Mouse (Mus musculus): ENCODE data around the gene Bet1l. TPM values are rescaled to one million over a fixed set of nuclear protein-coding genes. Genes with fewer than 3 reads are reported as not detected.
"Not testable (repeated sequence)": the region's sequence is repeated elsewhere in the genome, so short reads cannot be mapped to it uniquely, and the experiment has no call there.

The Bet1l gene
- total RNA-seq (2022) = 10 to 100 TPM; 24.8 to 28.6 (median 26.2) TPM

DNA sequence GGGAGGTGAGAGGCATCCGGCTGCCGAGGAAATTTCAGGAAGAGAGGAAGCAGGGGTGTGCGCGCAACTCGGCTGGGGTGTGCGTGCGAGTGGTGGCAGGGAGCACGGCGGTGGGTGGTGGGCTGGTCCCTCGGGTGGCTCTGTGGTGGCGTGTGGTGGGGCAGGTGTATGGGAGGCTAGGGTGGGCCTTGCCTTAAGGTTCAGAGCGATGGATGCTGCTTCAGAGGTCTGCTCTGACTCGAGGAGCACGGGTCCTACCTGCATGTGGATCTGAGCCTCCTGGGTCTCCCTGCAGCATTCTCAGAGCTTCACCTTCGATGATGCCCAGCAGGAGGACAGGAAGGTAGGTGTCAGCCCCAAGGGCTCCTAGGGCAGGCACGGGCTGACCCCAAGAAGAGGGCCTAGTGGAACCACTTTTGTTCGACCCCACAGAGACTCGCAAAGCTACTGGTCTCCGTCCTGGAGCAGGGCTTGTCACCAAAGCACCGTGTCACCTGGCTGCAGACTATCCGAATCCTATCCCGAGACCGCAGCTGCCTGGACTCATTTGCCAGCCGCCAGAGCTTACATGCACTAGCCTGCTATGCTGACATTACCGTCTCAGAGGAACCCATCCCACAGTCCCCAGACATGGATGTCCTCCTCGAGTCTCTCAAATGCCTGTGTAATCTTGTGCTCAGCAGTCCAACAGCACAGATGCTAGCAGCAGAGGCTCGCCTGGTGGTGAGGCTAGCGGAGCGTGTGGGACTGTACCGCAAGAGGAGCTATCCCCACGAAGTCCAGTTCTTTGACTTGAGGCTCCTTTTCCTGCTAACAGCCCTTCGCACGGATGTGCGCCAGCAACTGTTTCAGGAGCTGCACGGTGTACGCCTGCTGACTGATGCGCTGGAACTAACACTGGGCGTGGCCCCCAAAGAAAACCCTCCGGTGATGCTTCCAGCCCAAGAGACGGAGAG lies at the start of gene Bet1l:
Gene Bet1l (minus strand): TSS at position 28 of the 956 bp plus-strand sequence.
- DNase-seq (ENCODE audit: low spot score in 2 of 2) = no peak

DNA sequence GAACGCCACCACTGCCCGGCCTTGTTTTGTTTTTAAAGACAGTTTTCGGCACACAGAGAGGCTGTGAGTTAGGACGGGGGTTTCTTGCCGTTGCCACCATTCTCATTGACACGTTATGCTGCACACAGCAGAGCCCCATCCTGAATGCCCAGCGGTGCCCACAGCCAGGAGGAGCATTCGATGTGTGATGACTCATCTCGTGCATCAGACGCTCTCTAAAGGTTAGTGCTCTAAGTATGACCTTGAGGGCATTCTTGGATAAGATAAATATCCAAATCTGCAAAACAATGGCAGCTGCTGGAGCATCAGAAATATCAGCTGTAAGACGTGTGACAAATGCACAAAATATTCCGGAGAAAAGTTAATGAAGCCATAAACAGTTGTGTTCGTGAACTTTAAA lies 49.8 kb upstream of the Bet1l start:
- no peak for DNase-seq (ENCODE audit: low spot score in 2 of 2)

DNA sequence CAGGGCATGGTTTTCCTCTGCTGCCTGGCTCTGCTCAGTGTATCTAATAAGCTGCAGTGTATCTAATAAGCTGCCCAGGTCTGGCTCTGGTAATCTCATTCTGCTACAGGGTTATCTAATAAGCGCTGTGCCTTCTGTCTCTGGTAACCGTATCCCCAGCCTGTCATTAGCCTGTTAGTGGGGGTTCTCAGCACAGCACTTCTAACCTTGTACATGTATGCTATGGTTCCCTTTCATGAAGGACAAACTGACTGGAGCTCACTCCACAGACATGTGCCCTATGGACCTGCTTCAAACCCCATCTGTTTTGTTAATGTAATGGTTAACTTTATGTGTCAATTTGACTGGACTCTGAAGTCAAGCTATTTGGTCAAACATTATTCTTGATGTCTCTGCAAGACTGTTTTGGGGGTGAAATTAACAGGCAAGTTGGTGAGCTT lies 48.3 kb upstream of the Bet1l start:
- no peak for DNase-seq (ENCODE audit: low spot score in 2 of 2)

DNA sequence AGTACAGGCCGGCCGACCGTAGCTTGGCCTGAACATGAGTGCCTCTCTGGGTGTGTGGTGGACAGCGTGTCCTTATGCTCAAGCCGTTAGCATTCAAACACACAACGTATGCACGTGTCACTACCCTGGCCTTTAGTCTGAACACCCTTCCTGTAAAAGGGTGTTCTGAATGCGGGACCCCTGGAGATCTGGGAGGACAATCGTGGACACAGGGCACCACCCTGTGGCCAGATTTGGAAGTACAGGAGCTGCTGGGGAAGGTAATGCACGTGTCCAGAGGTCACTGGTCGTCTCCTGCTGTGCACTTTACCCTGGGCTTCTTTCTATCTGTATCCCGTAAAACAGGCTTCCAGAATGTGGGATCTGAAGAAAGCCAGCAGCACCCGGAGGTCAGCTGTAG lies 45.8 kb upstream of the Bet1l start:
- peak in 1 of 2 experiments; percentile 76 for DNase-seq (ENCODE audit: low spot score in 2 of 2)

DNA sequence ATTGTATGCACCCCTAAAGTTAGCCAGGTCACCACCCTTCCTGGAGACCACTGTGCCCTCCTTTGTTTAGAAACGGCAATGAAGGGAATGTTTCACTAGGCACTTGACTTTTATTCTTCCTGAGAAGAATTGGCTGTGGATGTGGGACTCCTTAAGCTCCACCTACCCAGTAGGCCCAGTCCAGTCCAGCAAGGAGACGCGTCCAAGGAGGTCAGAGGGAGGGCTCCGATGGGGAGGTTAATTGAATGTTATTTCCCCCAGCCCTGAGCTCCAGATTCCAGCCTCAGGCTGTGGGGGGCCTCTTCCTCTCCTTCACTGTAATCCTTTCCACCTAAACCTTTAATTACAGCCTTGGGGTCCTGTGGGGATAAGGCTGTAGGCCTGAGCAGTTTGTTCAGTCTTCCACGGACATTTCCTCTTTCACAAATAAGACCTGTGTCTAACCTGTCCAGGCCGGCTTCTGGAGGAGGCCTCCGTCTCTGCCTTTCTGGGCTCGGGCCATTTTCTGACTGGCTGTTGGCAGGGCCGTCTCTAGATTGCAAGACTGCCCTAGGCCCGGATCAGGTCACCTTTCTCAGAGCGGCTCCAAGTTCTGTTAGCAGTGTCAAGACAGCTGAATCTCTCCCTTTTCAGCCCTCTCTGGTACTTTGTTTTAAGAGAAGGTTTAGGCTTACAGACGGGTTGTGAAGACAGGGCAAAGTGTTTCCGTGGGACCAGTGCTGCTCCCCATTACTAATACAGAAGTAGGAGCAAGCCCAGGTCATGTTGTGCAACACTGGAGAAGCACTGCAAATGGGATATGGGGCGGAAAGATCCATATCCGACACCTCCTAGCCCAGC lies 44.9 kb upstream of the Bet1l start:
- DNase-seq (ENCODE audit: low spot score in 2 of 2) = no peak

DNA sequence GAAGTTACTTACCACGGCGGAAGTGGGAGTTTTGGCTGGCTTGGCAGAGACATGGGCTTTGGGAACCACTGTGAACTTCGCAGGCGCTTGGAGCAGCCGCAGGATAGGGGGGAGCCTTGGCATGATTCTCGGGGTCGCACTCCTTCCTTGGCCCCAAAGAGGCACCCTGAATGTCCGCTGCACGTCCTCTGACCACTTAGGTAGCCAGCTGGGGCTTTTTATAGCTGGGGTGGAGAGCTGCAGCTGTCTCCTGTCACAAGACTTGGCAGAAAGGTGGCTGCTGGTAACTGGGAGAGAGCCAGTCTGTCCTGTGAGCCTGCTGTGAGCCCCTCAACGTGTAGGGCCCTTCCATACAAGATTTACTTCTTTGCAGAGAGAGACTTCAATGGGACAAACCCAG lies 42.8 kb upstream of the Bet1l start, which contains the start of gene Cox8b:
Gene Cox8b (minus strand): TSS at position 227 of the 400 bp plus-strand sequence.
- DNase-seq (ENCODE audit: low spot score in 2 of 2) = no peak

DNA sequence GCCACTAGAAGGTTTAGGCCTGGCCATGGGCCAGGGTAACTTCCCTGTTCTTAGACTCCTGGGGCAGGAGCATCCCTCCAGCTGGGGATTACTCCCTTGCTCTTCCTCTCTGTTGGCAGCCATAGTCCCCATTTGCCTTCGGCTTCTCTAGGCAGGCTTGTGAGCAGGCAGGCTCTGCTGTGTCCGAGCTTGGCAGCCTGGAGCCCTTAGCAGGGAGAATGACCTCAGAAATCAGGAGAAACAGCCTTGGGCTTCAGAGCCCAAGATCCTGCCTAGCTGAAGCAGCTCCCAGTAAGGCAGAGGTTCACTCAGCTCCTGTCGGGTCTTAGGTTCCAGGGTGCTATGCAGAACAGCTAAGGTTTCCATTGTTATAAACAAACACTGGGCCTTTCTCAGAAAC lies 41.7 kb upstream of the Bet1l start:
- DNase-seq (ENCODE audit: low spot score in 2 of 2) = no peak

DNA sequence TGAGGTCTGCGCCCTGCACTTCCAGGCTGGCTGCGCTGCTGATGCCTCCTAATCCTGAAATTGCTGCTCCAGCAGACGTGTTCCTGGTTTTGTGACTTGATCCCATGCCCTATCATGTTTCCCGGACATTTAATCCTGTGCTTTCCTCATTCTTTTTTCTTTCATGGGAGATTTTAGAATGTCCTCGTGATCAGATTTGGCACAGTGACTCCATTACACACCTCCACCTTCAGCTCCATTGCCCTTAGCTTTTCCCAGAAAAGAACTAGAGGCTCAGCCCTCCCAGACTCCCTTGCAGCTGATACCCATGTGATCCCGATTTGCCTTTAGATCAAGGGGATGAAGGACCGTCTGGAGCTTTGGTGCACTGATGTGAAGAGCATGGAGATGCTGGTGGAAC lies 40.5 kb upstream of the Bet1l start:
- DNase-seq (ENCODE audit: low spot score in 2 of 2) = no peak

DNA sequence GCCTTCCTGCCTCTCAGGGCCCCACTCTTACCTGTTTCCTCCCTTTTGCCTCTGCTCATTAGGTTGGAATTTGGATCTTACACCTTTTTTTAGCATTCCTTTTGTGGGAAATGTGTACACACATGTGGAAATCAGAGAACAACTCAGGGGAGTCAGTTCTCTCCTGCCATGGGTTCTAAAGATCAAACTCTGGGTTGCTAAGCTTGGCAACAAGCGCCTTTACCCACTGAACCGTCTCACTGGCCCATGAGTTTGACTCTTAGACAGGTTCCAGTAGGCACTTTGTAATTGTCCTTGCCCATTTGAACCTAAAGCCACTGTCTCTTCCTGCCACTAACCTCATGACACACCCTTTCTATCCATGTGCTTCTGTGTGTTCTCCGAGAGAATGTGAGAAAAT lies 37.2 kb upstream of the Bet1l start:
- no peak for DNase-seq (ENCODE audit: low spot score in 2 of 2)

DNA sequence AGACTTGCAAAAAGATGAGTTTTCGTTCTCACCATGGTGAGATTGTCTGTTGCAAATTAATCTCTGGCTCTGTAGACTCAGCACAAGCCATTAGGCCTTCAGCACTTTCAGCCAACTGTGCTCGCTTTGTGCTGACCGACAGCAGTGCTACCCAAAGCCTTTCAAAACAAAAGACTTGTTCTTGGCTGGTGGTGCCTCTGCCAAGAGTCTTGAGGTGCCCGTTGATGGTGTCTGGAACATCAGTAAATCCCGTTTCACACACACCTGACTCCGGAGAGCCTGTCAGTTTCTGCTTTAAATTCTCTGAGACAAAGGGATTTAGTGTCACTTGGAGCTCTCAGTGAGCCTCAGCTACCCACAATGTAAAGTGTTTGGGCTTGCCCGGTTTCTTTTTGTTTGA lies 36.7 kb upstream of the Bet1l start:
- DNase-seq (ENCODE audit: low spot score in 2 of 2) = no peak

DNA sequence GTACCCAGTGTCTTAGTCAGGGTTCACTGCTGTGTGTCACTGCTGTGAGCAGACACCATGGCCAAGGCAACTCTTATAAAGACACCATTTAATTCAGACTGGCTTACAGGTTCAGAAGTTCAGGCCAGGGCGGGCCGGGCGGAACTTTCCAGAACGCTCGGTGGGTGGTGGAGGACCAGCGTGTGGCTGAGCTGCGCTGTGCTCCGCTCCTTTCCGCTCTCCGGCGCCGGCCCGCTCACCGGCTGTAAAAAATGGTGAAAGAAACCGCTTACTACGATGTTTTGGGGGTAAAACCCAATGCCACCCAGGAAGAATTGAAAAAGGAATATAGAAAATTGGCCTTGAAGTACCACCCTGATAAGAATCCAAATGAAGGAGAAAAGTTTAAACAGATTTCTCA lies 33.3 kb upstream of the Bet1l start:
- not testable (repeated sequence) for DNase-seq (ENCODE audit: low spot score in 2 of 2)

DNA sequence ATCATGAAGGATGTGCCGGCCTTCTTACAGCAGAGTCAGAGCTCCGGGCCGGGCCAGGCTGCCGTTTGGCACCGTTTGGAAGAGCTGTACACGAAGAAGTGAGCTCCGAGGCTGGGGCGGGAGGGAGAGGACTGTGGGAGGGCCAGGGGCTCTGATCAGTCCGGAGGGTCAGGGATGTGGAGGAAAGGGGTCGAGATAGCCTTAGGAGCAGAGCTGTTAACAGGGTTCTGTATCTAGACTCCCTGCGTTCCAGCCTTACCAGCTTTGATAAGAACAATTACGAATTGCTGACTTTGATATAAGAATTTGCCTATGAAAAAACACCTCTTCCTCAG lies 25.1 kb upstream of the Bet1l start:
- no peak for DNase-seq (ENCODE audit: low spot score in 2 of 2)

DNA sequence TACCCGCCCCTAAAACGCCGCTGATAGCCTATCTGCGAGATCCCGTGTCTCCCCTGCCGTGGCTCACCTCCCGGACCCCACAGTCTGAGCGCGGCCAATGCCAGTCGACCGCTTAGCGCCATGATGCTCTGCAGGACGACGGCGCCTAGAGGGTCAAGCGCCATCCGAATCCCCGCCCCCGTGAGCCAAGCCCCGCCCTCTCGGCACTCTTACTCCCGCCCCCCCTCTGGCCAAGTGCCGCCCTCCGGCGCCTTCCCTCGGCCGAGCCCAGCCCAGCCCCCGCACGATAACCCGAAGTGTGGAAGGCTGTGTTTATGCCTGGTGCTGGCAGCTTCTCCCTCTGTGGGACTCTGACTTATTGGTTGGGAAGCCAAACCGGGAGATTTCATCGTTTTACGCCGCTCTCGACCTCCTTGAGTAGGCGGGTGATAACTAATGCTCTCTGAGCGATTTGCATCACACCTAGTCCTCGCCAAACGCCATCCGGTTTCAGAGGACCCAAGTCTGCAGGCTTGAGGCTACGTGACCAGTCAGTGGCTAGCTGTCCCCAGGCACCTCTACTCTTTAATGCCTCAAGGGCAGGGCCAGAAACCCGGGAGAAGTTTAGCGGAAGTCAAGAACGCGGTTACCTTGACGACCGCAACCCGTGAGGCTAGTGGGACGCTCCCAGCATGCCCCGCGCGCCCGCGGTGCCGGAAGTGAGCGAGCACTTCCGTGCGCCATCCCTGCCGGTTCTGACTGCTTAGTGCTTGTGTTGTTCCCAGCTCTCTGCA lies 24.5 kb upstream of the Bet1l start, which contains the start of the genes Psmd13 and Sirt3:
Gene Psmd13 (plus strand): TSS at position 273 of the 773 bp plus-strand sequence.
Gene Sirt3 (minus strand): TSS at position 614 of the 773 bp plus-strand sequence.
- DNase-seq (ENCODE audit: low spot score in 2 of 2) = peak; percentile 92 to 94

DNA sequence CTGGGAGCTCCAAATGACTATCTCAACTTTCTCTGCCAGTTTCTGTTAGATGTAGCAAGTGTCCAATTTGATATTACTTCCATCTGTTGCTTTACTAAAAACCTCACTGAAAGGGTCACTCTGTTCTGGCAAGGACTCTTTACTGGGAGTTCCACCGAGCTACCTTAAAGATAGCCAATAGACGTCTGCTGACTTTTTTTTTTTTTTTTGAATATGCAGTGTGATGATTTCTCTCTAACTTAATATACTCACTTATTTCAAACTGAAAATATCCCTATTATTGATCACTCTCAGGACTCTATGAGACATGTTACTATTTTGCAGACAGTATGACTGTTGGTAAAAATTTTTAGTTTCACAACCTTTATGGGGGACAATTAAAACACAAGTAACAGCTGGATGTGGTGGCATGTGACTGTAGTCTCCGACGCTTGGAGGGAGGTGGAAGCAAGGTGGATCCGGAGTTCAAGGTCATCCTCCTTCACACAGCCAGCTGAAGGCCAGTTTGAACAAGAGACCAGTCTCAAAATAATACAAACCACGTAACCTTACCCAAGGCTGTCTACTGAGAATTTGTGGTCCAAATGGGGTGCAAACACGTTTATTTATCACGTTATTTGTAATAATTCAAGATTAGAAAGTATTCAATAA lies 23.6 kb upstream of the Bet1l start:
- DNase-seq (ENCODE audit: low spot score in 2 of 2) = no peak

DNA sequence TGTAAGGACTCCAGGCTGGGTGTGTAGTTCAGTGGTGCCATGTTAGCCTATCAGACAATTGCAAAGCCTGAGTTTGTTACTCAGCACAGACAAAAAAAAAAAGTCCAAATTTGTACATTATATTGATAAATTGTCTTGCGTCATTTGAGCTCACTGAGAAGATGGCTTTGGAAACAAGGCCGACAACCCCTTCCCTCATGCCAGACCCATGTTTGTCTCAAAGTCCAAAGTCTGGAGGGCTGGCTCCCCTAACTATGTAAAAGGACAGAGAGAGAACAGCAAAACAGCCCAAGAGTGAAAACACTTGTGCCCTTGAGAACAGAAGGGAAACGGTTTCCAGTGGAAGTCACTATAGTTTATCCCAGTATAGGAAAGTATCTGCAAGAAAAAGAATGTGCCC lies 23.0 kb upstream of the Bet1l start:
- DNase-seq (ENCODE audit: low spot score in 2 of 2) = no peak

DNA sequence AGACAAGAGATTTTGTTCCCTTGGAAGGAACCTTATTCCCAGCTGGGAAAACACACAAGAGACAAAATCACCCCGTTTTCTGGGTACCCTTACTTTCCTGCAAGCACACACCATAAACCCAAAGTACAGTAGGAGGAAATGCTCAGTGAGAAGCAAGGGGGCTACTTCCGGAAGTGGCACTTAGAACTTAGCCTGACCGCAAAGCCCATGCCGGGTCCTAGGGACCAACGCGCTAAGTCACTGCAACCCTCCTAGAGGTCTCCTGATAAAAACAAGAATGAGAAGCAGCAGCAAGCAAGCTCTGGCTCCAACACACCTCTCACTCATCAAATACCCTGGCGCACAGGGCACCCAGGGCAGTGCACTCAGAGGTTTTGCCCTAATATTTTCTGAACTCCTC lies 22.0 kb upstream of the Bet1l start:
- no peak for DNase-seq (ENCODE audit: low spot score in 2 of 2)

DNA sequence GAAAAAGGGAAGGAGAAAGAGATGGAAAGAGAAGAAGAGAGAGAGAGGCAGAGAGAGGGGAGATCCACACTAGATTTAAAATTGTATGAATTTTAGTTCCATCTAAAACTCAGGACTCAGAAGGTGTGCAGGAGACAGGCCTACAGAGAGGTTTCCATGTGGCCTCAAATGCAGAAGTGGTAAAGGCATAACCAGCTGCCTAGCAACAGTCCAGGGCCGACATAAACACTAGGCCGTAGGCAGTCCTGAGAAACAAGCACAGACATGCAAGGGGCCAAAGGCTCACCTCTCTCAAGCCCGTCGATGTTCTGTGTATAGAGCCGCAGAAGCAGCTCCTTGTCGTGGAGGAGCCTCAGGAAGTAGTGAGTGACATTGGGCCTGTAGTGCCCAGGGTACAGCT lies 20.0 kb upstream of the Bet1l start:
- no peak for DNase-seq (ENCODE audit: low spot score in 2 of 2)

DNA sequence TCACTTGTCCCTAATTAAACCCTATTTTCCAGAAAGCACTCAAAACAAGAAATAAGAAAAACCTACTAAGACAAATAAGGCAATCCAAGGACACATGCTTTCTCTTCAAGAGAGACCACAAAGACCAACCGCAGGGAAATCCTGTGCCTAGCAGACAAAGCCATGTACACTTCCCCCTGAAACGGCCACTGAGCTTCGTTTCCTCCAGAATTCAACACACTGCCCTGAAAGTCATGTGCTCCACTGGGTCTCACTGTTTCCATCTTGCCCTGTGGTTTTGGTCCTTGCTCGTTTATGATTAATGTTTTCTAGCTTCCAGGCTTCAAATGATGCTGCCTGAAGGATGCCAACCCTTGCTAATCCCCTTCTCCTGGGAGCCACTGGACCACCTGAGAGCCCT lies 16.8 kb upstream of the Bet1l start:
- no peak for DNase-seq (ENCODE audit: low spot score in 2 of 2)

DNA sequence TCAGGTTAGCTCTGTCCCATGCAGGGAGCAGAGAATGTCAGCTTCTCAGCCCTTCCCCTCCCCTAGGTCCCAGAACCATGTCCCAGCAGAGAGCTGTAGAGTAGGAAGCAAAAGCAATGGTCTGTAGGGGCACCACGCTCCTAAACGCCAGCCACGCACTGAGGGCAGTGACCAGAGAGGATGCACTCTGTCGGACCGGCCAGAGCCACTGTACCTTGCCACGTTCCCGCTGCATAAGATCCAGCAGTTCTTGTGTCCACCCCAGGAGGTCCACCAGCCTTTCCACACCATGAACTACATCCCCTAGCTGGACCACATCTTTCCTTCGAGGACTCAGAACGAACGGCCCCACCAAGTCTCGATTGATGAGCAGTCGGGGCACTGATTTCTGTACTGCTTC lies 7.4 kb upstream of the Bet1l start:
- no peak for DNase-seq (ENCODE audit: low spot score in 2 of 2)

DNA sequence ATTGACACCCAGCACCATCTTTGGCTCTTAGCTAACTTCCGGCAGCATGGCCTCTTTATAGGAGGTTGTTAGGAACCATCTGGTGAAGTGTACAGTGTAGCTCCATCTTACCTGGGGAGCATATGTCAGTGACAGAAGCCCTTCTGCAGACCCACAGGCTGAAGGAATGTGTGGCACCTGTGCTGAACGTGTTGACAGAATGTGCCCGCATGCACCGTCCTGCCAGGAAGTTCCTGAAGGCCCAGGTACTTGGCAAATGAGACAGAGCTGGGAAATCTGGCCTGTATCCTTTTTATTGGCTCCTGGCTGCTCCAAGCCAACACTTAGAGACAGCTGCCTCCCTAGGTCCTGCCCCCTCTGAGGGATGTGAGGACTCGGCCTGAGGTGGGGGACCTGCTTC lies 3.4 kb upstream of the Bet1l start:
- no peak for DNase-seq (ENCODE audit: low spot score in 2 of 2)

DNA sequence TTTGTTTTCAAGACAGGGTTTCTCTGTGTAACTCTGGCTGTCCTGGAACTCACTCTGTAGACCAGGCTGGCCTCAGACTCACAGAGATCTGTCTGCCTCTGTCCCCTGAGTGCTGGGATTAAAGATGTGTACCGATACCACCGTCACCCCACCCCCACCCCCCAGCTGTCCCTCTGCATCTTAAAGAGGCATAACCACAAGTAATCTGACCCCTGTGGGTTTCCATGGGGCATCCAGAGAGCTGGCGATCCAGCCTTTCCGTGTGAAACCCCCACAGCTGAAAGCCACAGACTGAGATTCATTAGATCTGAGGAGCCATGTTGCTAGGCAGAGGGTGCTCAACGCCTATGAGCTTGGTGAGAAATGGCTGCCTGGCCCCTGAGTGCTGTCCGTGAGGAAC lies 2.6 kb upstream of the Bet1l start:
- DNase-seq (ENCODE audit: low spot score in 2 of 2) = no peak

All from layer of hippocampus, adult 8-10 months (tissue).